Mouse (Mus musculus) E14TG2a.4 (cell line): ENCODE results near the gene Plcg1.
A peak's percentile ranks its signal among the peaks of the same experiment; 100 is the strongest.

Source experiments
- H3K27me3 ChIP-seq: 2 replicates; pipeline ENCODE4 v1.6.1; 2014; ENCODE audit warnings: low read length, control low read depth; ENCODE audit not compliant: insufficient read depth
- H3K36me3 ChIP-seq: 2 replicates; pipeline ENCODE4 v1.6.1; 2014; ENCODE audit warnings: low read length, control low read depth; ENCODE audit not compliant: insufficient read depth
- H3K4me1 ChIP-seq: replicated peaks from 2 replicates; pipeline ENCODE4 v1.6.1; 2014; ENCODE audit warnings: low read depth, low read length, control low read depth
- H3K4me3 ChIP-seq: replicated peaks from 2 replicates; pipeline ENCODE4 v1.5.1; 2014; ENCODE audit warnings: mild to moderate bottlenecking, low read length
- H3K9me3 ChIP-seq: 2 replicates; pipeline ENCODE4 v1.6.1; 2014; ENCODE audit warnings: low read length, control low read depth
- CTCF ChIP-seq: conservative IDR thresholded peaks from 2 replicates; pipeline ENCODE4 v1.5.1; 2014; ENCODE audit warnings: low read length
- NANOG ChIP-seq: IDR thresholded peaks from 2 replicates; pipeline ENCODE4 v1.6.1; 2014; ENCODE audit warnings: borderline replicate concordance, low read length, mixed read lengths
- POU5F1 ChIP-seq: IDR thresholded peaks from 2 replicates; pipeline ENCODE4 v1.6.1; 2014; ENCODE audit warnings: low read length, borderline replicate concordance

Gene Plcg1

GRCm38 (mm10) chr2:160760433-160761184, 29.5 kb downstream of the Plcg1 start:
- Histone ChIP-seq H3K27me3 (no peaks in the 10 kb centered on the region), H3K36me3 (peaks cover 96% of the 10 kb centered on the region), H3K9me3 (no peaks in the 10 kb centered on the region), H3K4me1 (peaks cover 17% of the 10 kb centered on the region), H3K4me3 (no peak overlapping the region)
- TF ChIP-seq NANOG = no peak
- TF ChIP-seq POU5F1 = no peak
- TF ChIP-seq CTCF = peak; percentile 30

- H3K27me3 ChIP-seq = no peaks in the 10 kb centered on the region
- TF ChIP-seq CTCF = no peak
- no peak for TF ChIP-seq NANOG
- no peak for TF ChIP-seq POU5F1
- H3K9me3 ChIP-seq = no peaks in the 10 kb centered on the region
- no peak overlapping the region for H3K4me3 ChIP-seq
- peaks cover 24% of the 10 kb centered on the region for H3K4me1 ChIP-seq
- peaks cover 81% of the 10 kb centered on the region for H3K36me3 ChIP-seq
These were observed 32.7 kb downstream of the Plcg1 start for GRCm38 (mm10) chr2:160763816-160764215.

- Histone ChIP-seq H3K4me3 (no peak overlapping the region), H3K27me3 (no peaks in the 10 kb centered on the region), H3K4me1 (peaks cover 24% of the 10 kb centered on the region), H3K9me3 (no peaks in the 10 kb centered on the region), H3K36me3 (peaks cover 75% of the 10 kb centered on the region)
- TF ChIP-seq NANOG (no peak), POU5F1 (no peak), CTCF (no peak)
These were observed 33.3 kb downstream of the Plcg1 start for GRCm38 (mm10) chr2:160764386-160764785.

GRCm38 (mm10) chr2:160765096-160765495, 34.0 kb downstream of the Plcg1 start:
- TF ChIP-seq NANOG (no peak), POU5F1 (no peak), CTCF (no peak)
- Histone ChIP-seq H3K27me3 (no peaks in the 10 kb centered on the region), H3K9me3 (no peaks in the 10 kb centered on the region), H3K4me1 (peaks cover 24% of the 10 kb centered on the region), H3K4me3 (no peak overlapping the region), H3K36me3 (peaks cover 68% of the 10 kb centered on the region)

GRCm38 (mm10) chr2:160766371-160766771, 35.3 kb downstream of the Plcg1 start:
- Histone ChIP-seq H3K4me1 (peaks cover 24% of the 10 kb centered on the region), H3K36me3 (peaks cover 56% of the 10 kb centered on the region), H3K27me3 (no peaks in the 10 kb centered on the region), H3K4me3 (no peak overlapping the region), H3K9me3 (no peaks in the 10 kb centered on the region)
- TF ChIP-seq POU5F1 = no peak

- Histone ChIP-seq H3K4me1 (peaks cover 24% of the 10 kb centered on the region), H3K36me3 (peaks cover 47% of the 10 kb centered on the region), H3K27me3 (no peaks in the 10 kb centered on the region), H3K4me3 (no peak overlapping the region), H3K9me3 (no peaks in the 10 kb centered on the region)
- TF ChIP-seq POU5F1 = no peak
- TF ChIP-seq NANOG = no peak
- no peak for TF ChIP-seq CTCF
These were observed 36.1 kb downstream of the Plcg1 start for GRCm38 (mm10) chr2:160767201-160767600.

GRCm38 (mm10) chr2:160768097-160768695, 37.1 kb downstream of the Plcg1 start:
- no peak overlapping the region for H3K4me3 ChIP-seq
- H3K9me3 ChIP-seq = no peaks in the 10 kb centered on the region
- H3K27me3 ChIP-seq = no peaks in the 10 kb centered on the region
- H3K36me3 ChIP-seq = peaks cover 37% of the 10 kb centered on the region
- H3K4me1 ChIP-seq = peaks cover 24% of the 10 kb centered on the region
- TF ChIP-seq NANOG = no peak
- TF ChIP-seq POU5F1 = no peak

- peaks cover 29% of the 10 kb centered on the region for H3K36me3 ChIP-seq
- no peaks in the 10 kb centered on the region for H3K27me3 ChIP-seq
- no peak for TF ChIP-seq CTCF
- no peak for TF ChIP-seq POU5F1
- H3K4me3 ChIP-seq = no peak overlapping the region
- no peaks in the 10 kb centered on the region for H3K9me3 ChIP-seq
- H3K4me1 ChIP-seq = peaks cover 23% of the 10 kb centered on the region
These were observed 37.9 kb downstream of the Plcg1 start for GRCm38 (mm10) chr2:160768997-160769396.

GRCm38 (mm10) chr2:160770409-160770808, 39.3 kb downstream of the Plcg1 start:
- no peak for TF ChIP-seq NANOG
- TF ChIP-seq CTCF = no peak
- TF ChIP-seq POU5F1 = no peak
- Histone ChIP-seq H3K27me3 (no peaks in the 10 kb centered on the region), H3K4me1 (peaks cover 9% of the 10 kb centered on the region), H3K36me3 (peaks cover 17% of the 10 kb centered on the region; the same call in 1 of the 2 replicates), H3K9me3 (no peaks in the 10 kb centered on the region), H3K4me3 (no peak overlapping the region)
